Mouse (Mus musculus) stomach, embryonic 16.5 days (tissue): ENCODE results near the gene Ogfod1. TPM values are rescaled to one million over a fixed set of nuclear protein-coding genes. Genes with fewer than 3 reads are reported as not detected.

Experiments
- ATAC-seq: fragments of 200-750 bp; cut with Nextera tagmentation; 2 replicates; pipeline ENCODE4 v1.8.0; 2017; ENCODE audit warnings: moderate number of reproducible peaks, moderate TSS enrichment; ENCODE audit not compliant: insufficient read depth, low FRiP score
- H3K27ac ChIP-seq: fragments of 300-500 bp; sonication (generic); 2 replicates; pipeline ENCODE4 v1.5.1; 2014; ENCODE audit warnings: low read length
- H3K27me3 ChIP-seq: fragments of 300-500 bp; sonication (generic); 2 replicates; pipeline ENCODE4 v1.6.1; 2014; ENCODE audit warnings: low read length, control low read depth, mixed read lengths; ENCODE audit not compliant: control insufficient read depth, insufficient read depth
- H3K36me3 ChIP-seq: fragments of 300-500 bp; sonication (generic); 2 replicates; pipeline ENCODE4 v1.6.1; 2014; ENCODE audit warnings: low read length; ENCODE audit not compliant: control insufficient read depth, insufficient read depth
- H3K4me1 ChIP-seq: fragments of 300-500 bp; sonication (generic); 2 replicates; pipeline ENCODE4 v1.6.1; 2014; ENCODE audit warnings: low read length, control low read depth, mixed read lengths; ENCODE audit not compliant: control insufficient read depth, insufficient read depth
- H3K4me2 ChIP-seq: fragments of 300-500 bp; sonication (generic); 2 replicates; pipeline ENCODE4 v1.6.1; 2014; ENCODE audit warnings: low read depth, low read length, mixed read lengths
- H3K4me3 ChIP-seq: fragments of 300-500 bp; sonication (generic); replicated peaks from 2 replicates; pipeline ENCODE4 v1.5.1; 2014; ENCODE audit warnings: mild to moderate bottlenecking, low read length
- H3K9ac ChIP-seq: fragments of 300-500 bp; sonication (generic); 2 replicates; pipeline ENCODE4 v1.6.1; 2014; ENCODE audit warnings: low read length
- H3K9me3 ChIP-seq: fragments of 300-500 bp; sonication (generic); replicated peaks from 2 replicates; pipeline ENCODE4 v1.6.1; 2016; ENCODE audit warnings: low read length, control low read depth; ENCODE audit not compliant: control insufficient read depth
- WGBS: fragments of 180-500 bp; shearing (Covaris S2); extraction: QIAGEN DNeasy Blood & Tissue Kit; methylation state at CpG from one replicate; pipeline ENCODE4 v1.1.7; 2014; 5-methylcytosine and 5-hydroxymethylcytosine counted together
- polyA plus RNA-seq: library from polyadenylated mRNA; unstranded; fragments of >200 nt; fragmentation: Nextera tagmentation; extraction: Ambion mirVana; gene quantifications from 2 replicates; pipeline ENCODE4 v1.2.1, GENCODE M21; 2015

Gene Ogfod1
- 15.5 and 16.1 TPM in 2 replicates for polyA plus RNA-seq

GRCm38 (mm10) chr8:94036944-94037524, at the start of gene Ogfod1, which contains the start of gene Nudt21:
Gene Ogfod1, plus strand, starts transcription at chr8:94037198.
Gene Nudt21, minus strand, starts transcription at chr8:94037031.
- Histone ChIP-seq H3K36me3 (no peaks in the 10 kb centered on the region), H3K9ac (peak within 1 kb of the TSS; percentile 83), H3K4me3 (peak within 1 kb of the TSS; percentile 78), H3K9me3 (no peaks in the 10 kb centered on the region), H3K4me2 (peak within 1 kb of the TSS; percentile 89), H3K27ac (peak within 1 kb of the TSS; percentile 70), H3K27me3 (no peaks in the 10 kb centered on the region), H3K4me1 (peaks cover 19% of the 10 kb centered on the region)
- peak; percentile 99 for ATAC-seq
- WGBS: under 1% methylated on average over 41 of the region's 41 CpGs

DNA sequence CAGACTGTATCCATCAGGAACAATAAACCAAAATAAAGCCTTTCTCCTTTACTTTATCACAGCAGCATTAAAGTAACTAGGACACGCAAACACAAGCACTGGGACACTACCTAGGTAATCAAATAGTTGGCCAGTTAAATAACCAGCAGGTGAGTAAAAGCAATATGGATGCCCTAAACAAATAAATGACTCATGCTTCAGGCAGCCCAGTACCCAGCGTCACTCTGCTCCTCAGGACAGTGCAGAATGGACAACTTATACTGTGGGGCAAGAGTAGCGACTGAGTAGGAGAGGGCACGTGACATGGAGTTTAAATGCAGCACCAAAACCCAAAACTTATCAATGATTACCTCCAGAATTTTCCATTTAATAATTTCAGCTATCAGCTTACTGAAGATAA, 47.3 kb upstream of the Ogfod1 start:
- Histone ChIP-seq H3K9ac (no peak overlapping the region), H3K27ac (no peak overlapping the region), H3K4me3 (no peak overlapping the region), H3K27me3 (no peaks in the 10 kb centered on the region), H3K9me3 (no peaks in the 10 kb centered on the region), H3K4me2 (no peak overlapping the region), H3K36me3 (peaks cover 21% of the 10 kb centered on the region), H3K4me1 (no peaks in the 10 kb centered on the region)
- WGBS: 84% methylated on average over 4 of the region's 4 CpGs
- ATAC-seq: no peak

DNA sequence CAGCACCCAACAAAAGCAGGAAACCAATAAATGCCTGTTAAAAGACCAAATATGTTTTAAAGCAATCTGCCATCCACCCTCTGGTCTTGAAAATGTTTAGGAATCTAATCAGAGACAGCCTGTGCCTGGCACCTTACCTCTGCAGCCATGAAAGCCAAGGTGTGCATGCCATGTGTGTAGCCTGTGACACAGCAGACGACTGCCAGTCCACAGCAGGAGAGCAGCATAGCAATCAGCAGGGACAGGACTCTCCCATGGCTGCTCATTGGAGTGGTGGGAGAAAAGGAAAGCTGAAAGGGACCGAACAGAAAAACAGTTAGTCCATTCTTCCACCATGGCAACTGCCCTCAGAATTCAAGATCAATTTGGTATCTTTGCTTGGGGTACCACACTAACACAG, 38.0 kb upstream of the Ogfod1 start:
- 100% methylated on average over 2 of the region's 2 CpGs for WGBS
- no peak overlapping the region for H3K9ac ChIP-seq
- H3K36me3 ChIP-seq: peaks cover 27% of the 10 kb centered on the region; the same call in 1 of the 2 replicates
- no peak overlapping the region for H3K27ac ChIP-seq
- H3K27me3 ChIP-seq: no peaks in the 10 kb centered on the region
- H3K4me3 ChIP-seq: no peak overlapping the region
- no peaks in the 10 kb centered on the region for H3K9me3 ChIP-seq
- no peaks in the 10 kb centered on the region for H3K4me1 ChIP-seq
- no peak for ATAC-seq
- H3K4me2 ChIP-seq: no peak overlapping the region

- Histone ChIP-seq H3K4me1 (peaks cover 6% of the 10 kb centered on the region), H3K4me3 (no peak overlapping the region), H3K36me3 (peaks cover 17% of the 10 kb centered on the region; the same call in 1 of the 2 replicates), H3K9me3 (no peaks in the 10 kb centered on the region), H3K27ac (no peak overlapping the region), H3K9ac (no peak overlapping the region), H3K4me2 (no peak overlapping the region), H3K27me3 (no peaks in the 10 kb centered on the region)
- WGBS: 82% methylated on average over 9 of the region's 9 CpGs
- no peak for ATAC-seq
Observed at GRCm38 (mm10) chr8:94004139-94004538, 32.9 kb upstream of the Ogfod1 start.

- Histone ChIP-seq H3K9me3 (no peaks in the 10 kb centered on the region), H3K36me3 (no peaks in the 10 kb centered on the region), H3K9ac (no peak overlapping the region), H3K27ac (0 out of 2 replicates have a peak overlapping the region, but pooled peaks have one; percentile 22), H3K27me3 (no peaks in the 10 kb centered on the region), H3K4me2 (0 out of 2 replicates have a peak overlapping the region, but pooled peaks have one; percentile 95), H3K4me3 (no peak overlapping the region), H3K4me1 (peaks cover 29% of the 10 kb centered on the region)
- 46% methylated on average over 15 of the region's 15 CpGs for WGBS
- ATAC-seq: no peak
Observed at GRCm38 (mm10) chr8:94009243-94009845, 27.7 kb upstream of the Ogfod1 start.

DNA sequence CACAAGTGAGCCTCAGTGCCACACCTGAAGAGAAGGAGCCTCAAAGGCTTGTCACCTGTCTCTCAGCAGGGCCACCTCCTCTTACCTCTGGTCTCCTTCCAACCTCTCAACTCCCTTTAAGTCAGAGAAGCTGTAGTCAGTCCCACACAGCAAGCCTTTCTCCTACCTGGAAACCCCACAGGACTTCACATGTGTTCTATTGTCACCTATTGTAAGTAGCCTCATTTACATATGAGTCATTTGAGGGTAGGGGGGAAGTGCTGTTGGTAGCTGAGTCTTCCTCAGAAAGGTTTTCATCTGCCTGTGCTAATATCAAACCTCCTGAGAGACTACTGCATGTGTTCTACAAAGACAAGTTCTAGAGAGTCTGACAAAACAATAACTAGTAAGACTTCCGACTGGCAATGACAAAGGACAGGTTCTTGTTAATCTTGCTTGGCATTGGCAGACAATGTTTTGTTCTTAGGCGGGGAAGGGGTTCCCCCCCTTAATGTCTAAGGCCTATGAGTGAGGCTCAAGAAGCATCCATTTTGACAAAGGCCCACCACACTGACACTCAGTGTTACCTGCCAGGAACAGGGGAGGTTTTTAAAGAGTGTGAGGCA, 26.8 kb upstream of the Ogfod1 start:
- ATAC-seq: no peak
- Histone ChIP-seq H3K27ac (peak overlapping the region; percentile 8; the same call in 1 of the 2 replicates), H3K4me3 (no peak overlapping the region), H3K36me3 (no peaks in the 10 kb centered on the region), H3K9ac (no peak overlapping the region), H3K4me2 (peak overlapping the region; percentile 95), H3K4me1 (peaks cover 29% of the 10 kb centered on the region), H3K27me3 (no peaks in the 10 kb centered on the region), H3K9me3 (no peaks in the 10 kb centered on the region)
- 64% methylated on average over 2 of the region's 2 CpGs for WGBS

DNA sequence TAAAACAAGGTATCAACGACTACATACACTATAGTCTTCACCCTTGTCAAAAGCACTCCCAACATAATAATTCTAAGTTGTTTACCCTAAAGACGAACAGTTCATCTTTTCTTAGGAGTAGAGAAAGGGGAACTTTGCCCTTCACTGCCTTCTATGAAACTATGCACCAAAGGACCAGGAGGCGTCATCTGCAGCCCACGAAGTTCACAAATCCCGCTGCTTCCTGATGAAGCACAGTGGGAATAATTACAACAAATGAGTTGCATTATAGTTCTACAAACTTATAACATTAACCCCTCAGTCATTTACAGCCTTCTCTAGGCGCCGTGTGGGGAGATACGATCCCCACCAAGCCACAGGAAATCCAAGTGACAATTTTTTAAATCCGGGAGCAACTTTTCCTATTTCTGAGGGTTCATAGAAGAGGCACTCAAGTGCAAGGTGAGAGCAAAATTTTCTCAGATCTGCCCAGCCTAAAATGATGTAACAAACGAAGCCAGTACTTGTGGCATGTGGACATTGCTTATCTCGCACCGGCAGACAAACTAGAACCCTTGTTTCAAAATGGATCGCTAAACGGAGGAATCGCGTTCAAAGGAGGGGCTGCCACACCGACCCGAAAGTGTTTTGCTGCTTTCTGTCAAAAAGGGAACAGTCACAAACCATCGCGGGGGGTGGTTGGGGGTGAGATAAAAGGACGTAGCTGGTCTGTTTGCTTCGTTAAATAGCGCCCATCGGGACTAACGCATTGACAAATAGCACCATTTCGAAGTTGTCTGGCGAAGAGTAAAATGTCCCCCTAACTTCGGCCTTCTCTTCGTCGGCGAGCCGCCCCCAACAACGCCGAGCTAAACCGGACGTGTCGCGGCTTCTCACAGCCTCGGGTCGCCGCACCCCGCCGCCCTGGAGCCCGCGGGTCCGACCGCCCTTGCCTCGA, 25.7 kb upstream of the Ogfod1 start:
- no peaks in the 10 kb centered on the region for H3K27me3 ChIP-seq
- peak overlapping the region; percentile 95 for H3K4me2 ChIP-seq
- no peaks in the 10 kb centered on the region for H3K36me3 ChIP-seq
- WGBS: 2% methylated on average over 48 of the region's 48 CpGs
- H3K27ac ChIP-seq: peak overlapping the region; percentile 94
- no peaks in the 10 kb centered on the region for H3K9me3 ChIP-seq
- H3K4me1 ChIP-seq: peaks cover 29% of the 10 kb centered on the region
- ATAC-seq: no peak
- H3K9ac ChIP-seq: peak overlapping the region; percentile 99
- H3K4me3 ChIP-seq: peak overlapping the region; percentile 98

- H3K9me3 ChIP-seq: no peaks in the 10 kb centered on the region
- H3K4me2 ChIP-seq: peak within 1 kb of the TSS; percentile 95
- H3K9ac ChIP-seq: peak within 1 kb of the TSS; percentile 99
- H3K36me3 ChIP-seq: no peaks in the 10 kb centered on the region
- H3K27me3 ChIP-seq: no peaks in the 10 kb centered on the region
- H3K27ac ChIP-seq: peak within 1 kb of the TSS; percentile 94
- peak within 1 kb of the TSS; percentile 98 for H3K4me3 ChIP-seq
- peak; percentile 93 for ATAC-seq
- under 1% methylated on average over 110 of the region's 130 CpGs for WGBS
- peaks cover 29% of the 10 kb centered on the region for H3K4me1 ChIP-seq
Observed at GRCm38 (mm10) chr8:94012013-94012951, 24.7 kb upstream of the Ogfod1 start, which contains the start of gene Amfr. Gene Amfr, minus strand, starts transcription at chr8:94012842.
